Mouse (Mus musculus) embryonic facial prominence, embryonic 14.5 days (tissue): ENCODE measurements around the gene Hectd4. TPM values are rescaled to one million over a fixed set of nuclear protein-coding genes. Genes with fewer than 3 reads are reported as not detected.

Source experiments
- ATAC-seq: fragments of 200-750 bp; cut with Nextera tagmentation; 2 replicates; pipeline ENCODE4 v1.8.0; 2017; ENCODE audit warnings: low read depth, moderate number of reproducible peaks, moderate TSS enrichment
- DNase-seq: peaks from one replicate; pipeline ENCODE4 v3.0.0-alpha.2; 2015; ENCODE audit warnings: low spot score
- H3K27ac ChIP-seq: fragments of 300-500 bp; sonication (generic); replicated peaks from 2 replicates; pipeline ENCODE4 v1.5.1; 2014; ENCODE audit warnings: low read depth, mild to moderate bottlenecking, low read length, moderate library complexity
- H3K27me3 ChIP-seq: fragments of 300-500 bp; sonication (generic); replicated peaks from 2 replicates; pipeline ENCODE4 v1.6.1; 2014; ENCODE audit warnings: low read length; ENCODE audit not compliant: control insufficient read depth, insufficient read depth
- H3K36me3 ChIP-seq: fragments of 300-500 bp; sonication (generic); 2 replicates; pipeline ENCODE4 v1.6.1; 2014; ENCODE audit warnings: low read length, mixed read lengths; ENCODE audit not compliant: control insufficient read depth, insufficient read depth
- H3K4me1 ChIP-seq: fragments of 300-500 bp; sonication (generic); 2 replicates; pipeline ENCODE4 v1.6.1; 2014; ENCODE audit warnings: antibody characterized with exemption, low read length; ENCODE audit not compliant: control insufficient read depth, insufficient read depth
- H3K4me2 ChIP-seq: fragments of 300-500 bp; sonication (generic); 2 replicates; pipeline ENCODE4 v1.6.1; 2014; ENCODE audit warnings: low read depth, mild to moderate bottlenecking, low read length, moderate library complexity, mixed read lengths
- H3K4me3 ChIP-seq: fragments of 300-500 bp; sonication (generic); 2 replicates; pipeline ENCODE4 v1.5.1; 2014; ENCODE audit warnings: low read depth, mild to moderate bottlenecking, low read length
- H3K9ac ChIP-seq: fragments of 300-500 bp; sonication (generic); 2 replicates; pipeline ENCODE4 v1.6.1; 2014; ENCODE audit warnings: low read depth, mild to moderate bottlenecking, low read length, moderate library complexity, mixed read lengths
- H3K9me3 ChIP-seq: fragments of 300-500 bp; sonication (generic); 2 replicates; pipeline ENCODE4 v1.6.1; 2016; ENCODE audit warnings: low read length; ENCODE audit not compliant: control insufficient read depth
- WGBS: fragments of 180-500 bp; shearing (Covaris S2); extraction: QIAGEN DNeasy Blood & Tissue Kit; methylation state at CpG from one replicate; pipeline ENCODE4 v1.1.7; 2014; 5-methylcytosine and 5-hydroxymethylcytosine counted together
- polyA plus RNA-seq: library from polyadenylated mRNA; unstranded; fragments of >200 nt; fragmentation: Nextera tagmentation; extraction: Ambion mirVana; gene quantifications from 2 replicates; pipeline ENCODE4 v1.2.1, GENCODE M21; 2014

Gene Hectd4
- polyA plus RNA-seq, 1 experiment from 2014 or later: 7.3 TPM

DNA sequence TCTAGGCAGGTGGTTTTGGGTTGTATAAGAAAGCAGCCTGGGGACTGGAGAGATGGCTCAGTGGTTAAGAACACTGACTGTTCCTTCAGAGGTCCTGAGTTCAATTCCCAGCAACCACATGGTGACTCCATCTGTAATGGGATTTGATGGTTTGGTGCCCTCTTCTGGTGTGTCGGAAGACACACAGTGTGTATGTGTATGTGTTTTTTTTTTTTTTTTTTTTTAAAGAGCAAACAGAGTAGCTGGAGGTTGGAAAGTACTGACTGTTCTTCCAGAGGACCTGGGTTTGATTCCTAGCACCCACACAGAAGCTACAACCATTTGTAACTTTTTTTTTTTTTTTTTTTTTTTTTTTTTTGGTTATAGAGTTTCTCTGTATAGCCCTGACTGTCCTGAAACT, 12.8 kb downstream of the Hectd4 start:
- Histone ChIP-seq H3K4me3 (no peak overlapping the region), H3K4me2 (no peak overlapping the region), H3K27ac (no peak overlapping the region), H3K9ac (no peak overlapping the region), H3K36me3 (no peaks in the 10 kb centered on the region), H3K4me1 (no peaks in the 10 kb centered on the region), H3K9me3 (no peaks in the 10 kb centered on the region), H3K27me3 (no peaks in the 10 kb centered on the region)
- DNase-seq: no peak
- 100% methylated on average over 1 of the region's 1 CpGs for WGBS
- no peak for ATAC-seq

DNA sequence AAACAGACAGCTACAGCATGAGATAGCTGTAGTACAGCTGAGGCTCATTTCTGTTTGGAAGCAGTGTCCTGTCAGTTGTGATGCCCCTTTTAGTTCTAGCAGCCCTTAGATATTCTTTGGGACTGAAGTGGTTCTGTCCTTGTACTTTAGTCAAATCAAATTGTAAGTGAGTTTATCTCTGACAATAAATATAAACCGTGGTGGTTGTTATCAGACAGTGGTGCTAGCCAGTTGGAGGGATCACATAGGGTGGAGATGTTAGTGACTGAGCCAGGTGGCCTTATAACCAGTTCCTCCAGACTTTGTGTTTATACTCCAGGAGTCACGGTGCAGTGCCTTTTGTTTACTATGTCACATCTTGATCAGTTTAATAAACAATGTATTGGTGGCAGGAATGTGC, 13.7 kb downstream of the Hectd4 start:
- Histone ChIP-seq H3K36me3 (no peaks in the 10 kb centered on the region), H3K4me2 (no peak overlapping the region)
- 86% methylated on average over 2 of the region's 2 CpGs for WGBS

DNA sequence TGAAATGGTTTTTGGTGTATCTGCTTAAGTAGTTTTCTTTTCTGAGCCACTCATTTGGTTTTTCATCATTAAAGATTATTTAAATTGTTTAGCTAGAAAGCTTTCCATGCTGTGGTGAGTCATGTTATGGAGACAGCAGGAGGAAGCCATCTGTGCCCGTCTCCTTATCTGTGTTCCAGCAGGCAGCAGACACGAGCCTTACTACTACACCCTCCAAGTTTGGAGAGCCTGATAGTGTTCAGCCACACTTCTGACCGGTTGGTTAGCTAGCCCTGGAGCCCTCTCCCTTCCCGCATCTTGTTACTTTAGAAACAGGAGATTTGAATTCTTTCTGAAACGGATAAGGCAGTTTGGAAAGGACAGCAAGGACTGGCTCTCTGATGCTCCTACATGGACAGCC, 16.2 kb downstream of the Hectd4 start:
- Histone ChIP-seq H3K4me3 (no peak overlapping the region), H3K27me3 (no peaks in the 10 kb centered on the region), H3K27ac (no peak overlapping the region), H3K4me1 (no peaks in the 10 kb centered on the region), H3K9ac (no peak overlapping the region), H3K9me3 (no peaks in the 10 kb centered on the region), H3K36me3 (no peaks in the 10 kb centered on the region), H3K4me2 (no peak overlapping the region)
- no peak for DNase-seq
- WGBS: 81% methylated on average over 5 of the region's 5 CpGs
- no peak for ATAC-seq

More for the DNA sequence above, 13.7 kb downstream of the Hectd4 start:
- Histone ChIP-seq H3K4me1 (no peaks in the 10 kb centered on the region), H3K9me3 (no peaks in the 10 kb centered on the region), H3K9ac (no peak overlapping the region), H3K27ac (no peak overlapping the region), H3K4me3 (no peak overlapping the region), H3K27me3 (no peaks in the 10 kb centered on the region)
- ATAC-seq: no peak
- no peak for DNase-seq

DNA sequence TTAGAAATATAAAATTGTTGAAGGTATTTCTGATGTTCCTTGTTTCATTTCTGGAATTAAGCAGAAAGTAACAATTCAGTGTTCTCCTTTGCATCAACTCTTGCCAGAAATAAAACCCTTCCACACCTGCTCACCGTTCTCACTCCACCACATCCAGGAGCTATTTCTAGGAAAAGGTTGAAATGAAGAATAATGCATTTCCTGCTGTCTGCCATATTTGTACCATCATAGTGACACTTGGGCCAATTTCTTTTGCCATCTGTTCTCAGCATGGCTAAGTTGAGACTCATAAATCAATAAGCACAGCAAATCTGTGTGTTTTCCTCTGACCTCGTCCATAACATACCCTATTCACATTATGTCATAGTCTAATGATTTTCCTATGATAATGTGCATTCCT, 18.2 kb downstream of the Hectd4 start:
- DNase-seq (no peak), ATAC-seq (no peak)
- 82% methylated on average over 2 of the region's 2 CpGs for WGBS

DNA sequence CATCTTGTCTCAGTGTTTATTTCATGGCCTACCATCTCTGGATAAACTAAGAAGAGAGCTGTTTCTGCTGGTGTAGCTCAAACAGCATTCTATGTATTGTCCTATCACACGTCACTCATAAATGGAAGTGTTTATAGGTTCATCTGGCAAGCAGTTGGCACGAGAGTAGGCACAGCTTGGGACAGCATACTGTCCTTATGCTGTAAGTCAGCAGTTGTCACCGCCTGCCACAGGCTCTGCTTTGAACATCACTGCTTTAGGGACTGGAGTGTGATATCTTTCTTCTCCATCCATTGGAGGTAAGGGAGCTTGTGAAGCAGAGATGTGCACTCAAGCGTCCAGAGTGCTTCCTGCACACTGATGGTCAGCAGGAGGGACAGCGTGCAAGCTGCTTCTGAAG, 19.8 kb downstream of the Hectd4 start:
- H3K27ac ChIP-seq: no peak overlapping the region
- no peaks in the 10 kb centered on the region for H3K27me3 ChIP-seq
- no peak for DNase-seq
- no peaks in the 10 kb centered on the region for H3K9me3 ChIP-seq
- H3K9ac ChIP-seq: no peak overlapping the region
- ATAC-seq: no peak
- H3K4me3 ChIP-seq: no peak overlapping the region
- no peaks in the 10 kb centered on the region for H3K4me1 ChIP-seq
- no peaks in the 10 kb centered on the region for H3K36me3 ChIP-seq
- WGBS: 87% methylated on average over 5 of the region's 5 CpGs
- no peak overlapping the region for H3K4me2 ChIP-seq

More for the DNA sequence above, 18.2 kb downstream of the Hectd4 start:
- no peaks in the 10 kb centered on the region for H3K27me3 ChIP-seq
- no peak overlapping the region for H3K27ac ChIP-seq
- no peak overlapping the region for H3K4me3 ChIP-seq
- H3K4me1 ChIP-seq: no peaks in the 10 kb centered on the region
- H3K36me3 ChIP-seq: no peaks in the 10 kb centered on the region
- no peaks in the 10 kb centered on the region for H3K9me3 ChIP-seq
- H3K4me2 ChIP-seq: no peak overlapping the region
- H3K9ac ChIP-seq: no peak overlapping the region

DNA sequence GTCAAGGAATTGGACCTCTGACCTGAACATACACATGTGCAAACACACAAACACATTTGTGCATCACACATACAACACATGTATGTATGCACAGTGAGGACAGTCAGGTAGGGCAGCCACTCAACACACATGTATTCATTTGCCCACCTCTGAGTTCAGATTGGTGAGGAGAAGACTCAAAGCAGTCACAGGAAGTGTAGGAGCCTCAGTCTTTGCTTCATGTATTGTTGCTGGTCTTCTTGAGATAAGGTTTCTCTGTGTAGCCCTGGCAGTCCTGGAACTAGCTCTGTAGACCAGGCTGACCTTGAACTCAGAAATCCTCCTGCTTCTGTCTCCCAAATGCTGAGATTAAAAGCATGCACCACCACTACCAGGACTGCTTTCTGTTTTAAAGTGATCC, 21.2 kb downstream of the Hectd4 start:
- no peak overlapping the region for H3K4me3 ChIP-seq
- ATAC-seq (no peak), DNase-seq (no peak)
- no peak overlapping the region for H3K27ac ChIP-seq
- H3K9ac ChIP-seq: no peak overlapping the region
- H3K36me3 ChIP-seq: no peaks in the 10 kb centered on the region
- no peaks in the 10 kb centered on the region for H3K9me3 ChIP-seq
- no peak overlapping the region for H3K4me2 ChIP-seq
- H3K27me3 ChIP-seq: no peaks in the 10 kb centered on the region
- H3K4me1 ChIP-seq: no peaks in the 10 kb centered on the region

DNA sequence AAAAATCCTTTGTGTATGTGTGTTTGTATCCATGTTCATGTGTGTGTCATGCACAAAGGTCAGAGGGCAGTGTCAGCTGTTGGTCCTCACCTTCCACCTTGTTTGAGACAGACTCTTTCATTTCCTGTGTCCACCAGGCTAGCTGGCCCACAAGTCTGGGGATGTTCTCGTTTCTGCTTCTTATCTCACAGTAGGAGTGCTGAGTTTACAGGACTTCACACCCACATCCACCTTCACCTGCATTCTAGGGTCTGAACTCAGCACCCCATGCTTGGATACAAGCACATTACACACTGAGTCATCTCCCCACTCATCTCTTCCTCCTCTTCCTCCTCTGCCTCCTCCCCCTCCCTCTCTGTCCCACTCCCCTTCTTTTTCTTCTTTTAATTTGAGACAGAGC, 22.2 kb downstream of the Hectd4 start:
- WGBS: 53% methylated on average over 1 of the region's 1 CpGs
- H3K4me2 ChIP-seq: no peak overlapping the region

DNA sequence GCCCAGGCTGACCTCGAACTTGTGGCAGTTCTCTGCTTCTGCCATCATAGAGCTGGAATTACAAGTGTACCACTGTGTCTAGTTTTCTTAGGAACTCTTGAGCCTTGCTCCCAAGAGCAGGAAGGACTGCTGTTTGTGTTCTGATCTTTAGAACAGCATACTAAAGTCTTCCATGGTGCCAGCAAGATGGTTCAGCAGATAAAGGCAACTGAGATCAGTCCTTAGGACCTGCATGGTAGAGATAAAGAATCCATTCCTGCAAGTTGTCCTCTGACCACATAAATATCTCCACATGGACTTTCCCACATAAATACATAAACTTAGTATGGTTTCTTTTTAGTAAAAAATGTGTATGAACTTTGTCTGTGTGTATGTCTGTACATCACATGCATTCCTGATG, 22.7 kb downstream of the Hectd4 start:
- H3K4me2 ChIP-seq: no peak overlapping the region
- H3K27ac ChIP-seq: no peak overlapping the region
- DNase-seq: no peak
- no peaks in the 10 kb centered on the region for H3K36me3 ChIP-seq
- WGBS: 88% methylated on average over 1 of the region's 1 CpGs
- no peak overlapping the region for H3K9ac ChIP-seq
- H3K4me3 ChIP-seq: no peak overlapping the region
- no peaks in the 10 kb centered on the region for H3K4me1 ChIP-seq
- no peaks in the 10 kb centered on the region for H3K9me3 ChIP-seq
- H3K27me3 ChIP-seq: no peaks in the 10 kb centered on the region
- ATAC-seq: no peak

More for the DNA sequence above, 22.2 kb downstream of the Hectd4 start:
- ATAC-seq: no peak
- H3K27me3 ChIP-seq: no peaks in the 10 kb centered on the region
- H3K4me1 ChIP-seq: no peaks in the 10 kb centered on the region
- H3K4me3 ChIP-seq: no peak overlapping the region
- H3K9me3 ChIP-seq: no peaks in the 10 kb centered on the region
- H3K9ac ChIP-seq: no peak overlapping the region
- no peak for DNase-seq
- no peak overlapping the region for H3K27ac ChIP-seq
- H3K36me3 ChIP-seq: no peaks in the 10 kb centered on the region

DNA sequence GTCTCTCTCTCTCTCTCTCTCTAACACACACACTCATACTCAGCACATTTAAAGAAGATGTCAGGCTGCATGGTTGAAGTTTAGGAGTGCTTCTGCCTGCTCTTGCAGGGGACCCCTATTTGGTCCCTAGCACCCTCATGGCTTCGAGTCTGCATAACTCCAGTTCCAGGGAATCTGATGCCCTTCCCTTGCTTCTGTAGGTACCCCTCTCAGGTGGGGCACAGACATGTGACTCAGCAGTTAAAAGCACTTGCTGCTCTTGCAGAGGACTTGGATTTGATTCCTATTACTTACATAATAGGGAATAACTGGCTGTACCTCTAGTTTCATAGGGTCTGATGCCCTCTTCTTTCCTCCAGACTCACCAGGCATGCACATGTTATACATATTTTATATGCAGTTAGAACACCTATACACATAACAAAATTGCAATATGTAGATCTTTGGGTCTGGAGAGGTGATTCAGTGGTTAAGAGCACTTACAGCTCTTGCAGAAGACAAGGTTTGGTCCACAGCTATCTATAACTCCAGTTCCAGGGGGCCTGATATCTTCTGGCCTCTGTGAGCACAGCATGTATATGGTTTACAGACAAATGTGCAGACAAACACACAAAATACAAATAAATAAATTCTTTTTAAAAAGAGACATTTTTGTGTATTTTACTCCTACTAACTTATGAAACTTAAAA, 23.8 kb downstream of the Hectd4 start:
- no peak overlapping the region for H3K4me3 ChIP-seq
- no peak overlapping the region for H3K27ac ChIP-seq
- no peaks in the 10 kb centered on the region for H3K4me1 ChIP-seq
- no peaks in the 10 kb centered on the region for H3K27me3 ChIP-seq
- H3K9me3 ChIP-seq: no peaks in the 10 kb centered on the region
- no peak overlapping the region for H3K9ac ChIP-seq
- ATAC-seq (no peak), DNase-seq (no peak)
- H3K4me2 ChIP-seq: no peak overlapping the region
- H3K36me3 ChIP-seq: no peaks in the 10 kb centered on the region
- 84% methylated on average over 1 of the region's 1 CpGs for WGBS
